Mouse (Mus musculus) T-cell, adult 2 months (primary cell): ENCODE measurements around the gene Brox.
"Not testable (repeated sequence)": the region's sequence is repeated elsewhere in the genome, so short reads cannot be mapped to it uniquely, and the experiment has no call there.

Experiments
- DNase-seq: peaks from one replicate; pipeline ENCODE4 v3.0.0; 2022; ENCODE audit warnings: low spot score

Brox gene

GRCm38 (mm10) chr1:183296877-183297383 lies at the start of gene Brox:
TSS of gene Brox (minus strand) at chr1:183297269.
- peak; percentile 92 for DNase-seq

DNA sequence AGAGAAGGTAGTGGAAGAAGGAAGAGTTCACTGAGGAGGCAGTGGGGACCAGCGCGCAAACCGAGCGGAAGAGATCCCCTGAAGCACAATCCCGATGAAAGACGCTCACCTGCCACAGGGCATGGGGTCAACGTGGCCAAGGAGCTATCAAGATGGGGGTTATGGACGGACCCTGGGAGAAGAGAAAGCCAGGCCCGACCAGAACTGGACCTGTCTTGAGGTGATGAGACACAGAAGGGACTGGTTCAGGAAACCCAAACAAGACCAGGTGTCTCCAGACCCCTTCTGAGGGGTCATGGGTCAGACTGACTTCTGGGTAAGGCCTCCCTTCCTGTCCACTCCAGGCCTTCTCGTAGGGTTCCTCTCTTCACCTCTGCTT lies 48.7 kb upstream of the Brox start:
- DNase-seq: no peak

DNA sequence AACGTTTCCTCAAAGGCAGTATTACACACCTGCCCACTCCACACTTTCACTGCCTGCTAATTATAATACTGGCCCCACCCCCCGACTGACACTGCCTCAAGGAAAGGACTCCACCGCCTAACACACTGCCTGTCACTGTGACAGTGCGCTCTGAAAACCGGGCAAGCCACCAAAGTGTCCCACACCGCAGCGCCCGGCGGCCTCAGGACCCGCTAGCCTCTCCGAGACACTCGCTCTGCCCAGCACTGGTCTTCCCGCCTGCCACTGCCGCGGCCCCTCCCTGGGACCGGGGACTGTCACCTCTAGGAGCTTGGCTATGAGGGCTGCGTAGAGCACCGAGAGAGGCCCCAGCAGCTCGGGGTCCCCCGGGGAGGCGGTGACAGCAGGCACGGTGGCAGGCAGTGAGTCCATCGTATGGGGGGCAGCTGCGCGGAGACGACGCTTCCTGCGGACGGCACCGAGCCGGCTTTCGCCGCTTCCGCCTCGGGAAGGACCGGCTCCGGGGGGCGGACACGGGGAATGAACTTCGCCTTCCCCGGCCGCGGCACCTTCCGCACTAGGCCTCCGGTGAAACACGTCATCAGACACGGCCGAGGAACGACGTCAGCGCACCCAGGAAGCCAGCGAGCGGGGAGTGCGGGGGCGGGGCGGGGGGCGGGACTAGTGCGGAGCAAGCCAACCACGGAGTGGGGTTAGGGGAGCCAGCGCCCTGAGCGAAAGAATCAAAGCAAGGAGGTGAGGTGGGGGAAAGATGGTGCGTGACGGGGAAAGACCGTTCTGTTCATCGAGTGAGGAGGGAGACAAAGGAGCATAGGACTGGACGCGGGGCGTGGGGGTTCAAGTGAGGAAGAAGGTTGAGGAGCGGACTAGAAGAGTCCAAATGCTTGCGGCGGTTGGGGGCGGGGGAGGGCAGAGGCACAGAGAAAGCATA lies 48.1 kb upstream of the Brox start:
- DNase-seq: peak; percentile 88

GRCm38 (mm10) chr1:183342902-183343301 lies 45.8 kb upstream of the Brox start:
- not testable (repeated sequence) for DNase-seq

- DNase-seq: no peak
Measured at GRCm38 (mm10) chr1:183327171-183327570, 30.1 kb upstream of the Brox start.

DNA sequence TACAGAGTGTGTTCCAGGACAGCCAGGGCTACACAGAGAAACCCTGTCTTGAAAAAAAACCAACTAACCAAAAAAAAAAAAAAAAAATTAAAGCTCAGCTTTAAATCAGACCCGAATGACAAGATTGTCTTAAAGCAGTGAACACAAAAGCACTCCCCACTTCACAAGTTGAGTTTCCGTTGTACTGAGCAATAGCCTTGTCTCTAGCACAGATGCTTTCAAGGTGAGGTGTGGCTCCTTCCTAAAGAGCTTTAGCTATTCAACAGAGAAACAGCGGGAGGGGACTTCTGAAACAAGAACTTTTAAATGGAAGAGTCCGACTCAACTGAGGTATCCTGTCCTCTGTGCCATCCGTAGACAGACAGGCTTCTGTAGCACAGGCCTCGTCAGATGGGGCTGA lies 27.4 kb upstream of the Brox start:
- DNase-seq: no peak

DNA sequence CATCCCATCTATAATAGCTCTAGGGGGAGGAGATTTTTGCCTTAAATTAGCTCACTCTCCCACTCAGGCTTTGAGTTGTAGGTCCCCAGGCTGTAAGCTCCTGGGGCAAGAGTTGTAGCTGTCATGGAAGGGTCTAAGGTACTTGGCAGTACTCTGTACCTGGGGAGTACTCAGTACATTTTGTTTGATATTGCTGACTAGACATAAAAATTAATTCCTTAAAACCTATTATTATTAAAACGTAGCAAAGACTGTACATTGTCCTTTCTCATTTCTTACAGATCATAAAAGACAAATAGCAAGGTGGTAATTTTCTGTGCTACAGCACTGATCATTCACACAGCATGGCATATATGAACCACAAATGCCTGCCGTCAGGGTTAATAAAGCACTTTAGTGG lies 26.9 kb upstream of the Brox start:
- DNase-seq: no peak

DNA sequence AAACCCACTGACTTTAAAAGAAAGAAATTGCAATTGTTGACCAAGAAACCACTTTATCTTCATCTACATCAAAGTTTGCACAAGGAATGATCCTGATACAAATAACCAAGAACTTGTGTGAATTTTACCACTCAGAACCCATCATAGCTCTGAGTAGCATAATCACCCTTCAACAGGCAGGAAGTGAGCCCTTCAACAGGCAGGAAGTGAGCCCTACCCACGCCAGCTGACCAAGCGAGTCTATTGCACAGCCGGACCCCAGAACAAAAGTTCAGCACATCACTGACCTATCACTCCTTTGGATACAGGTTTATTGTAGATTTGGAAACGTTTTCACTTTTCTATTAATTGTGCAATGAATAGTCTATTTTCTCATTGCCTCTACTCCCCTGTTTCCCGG lies 25.4 kb upstream of the Brox start:
- DNase-seq: not testable (repeated sequence)

- DNase-seq: no peak
Measured at GRCm38 (mm10) chr1:183320708-183321107, 23.6 kb upstream of the Brox start.

DNA sequence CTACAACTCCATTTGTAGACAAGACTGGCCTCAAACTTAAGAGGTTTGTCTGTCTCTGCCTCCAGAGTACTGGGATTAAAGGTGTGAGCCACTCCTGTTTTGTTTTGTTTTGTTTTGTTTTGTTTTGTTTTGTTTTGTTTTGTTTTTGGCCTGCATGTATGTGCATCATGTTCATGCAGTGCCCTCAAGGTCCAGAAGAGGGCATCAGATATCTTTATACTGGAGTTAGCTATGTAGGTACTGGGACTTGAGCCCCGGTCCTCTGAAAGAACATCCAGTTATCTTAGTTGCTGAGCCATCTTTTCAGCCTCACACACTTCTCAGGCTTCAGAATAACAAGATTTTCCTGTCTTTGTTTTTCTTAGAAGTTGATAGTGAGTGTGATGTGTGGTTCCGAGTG lies 18.7 kb upstream of the Brox start:
- no peak for DNase-seq

GRCm38 (mm10) chr1:183312076-183312475 lies 15.0 kb upstream of the Brox start:
- no peak for DNase-seq

DNA sequence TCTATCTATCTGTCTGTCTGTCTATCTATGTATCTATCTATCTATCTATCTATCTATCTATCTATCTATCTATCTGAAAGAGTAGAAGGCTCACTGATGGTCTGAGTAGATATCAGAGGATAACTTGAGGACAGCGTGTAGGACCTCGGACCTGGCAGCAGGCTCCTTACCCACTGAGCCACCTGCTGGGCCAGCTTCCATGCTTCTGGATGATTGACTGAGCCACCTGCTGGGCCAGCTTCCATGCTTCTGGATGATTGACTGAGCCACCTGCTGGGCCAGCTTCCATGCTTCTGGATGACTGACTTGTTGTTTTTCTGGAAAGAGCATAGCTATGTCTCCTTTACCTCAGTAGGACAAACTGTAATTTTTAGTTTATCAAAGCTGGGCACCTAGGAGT lies 12.5 kb upstream of the Brox start:
- not testable (repeated sequence) for DNase-seq

- DNase-seq: no peak
Measured at GRCm38 (mm10) chr1:183308476-183308875, 11.4 kb upstream of the Brox start.

- no peak for DNase-seq
Measured at GRCm38 (mm10) chr1:183307555-183307954, 10.5 kb upstream of the Brox start.

- DNase-seq: peak; percentile 87
Measured at GRCm38 (mm10) chr1:183299161-183299560, 2.1 kb upstream of the Brox start.

DNA sequence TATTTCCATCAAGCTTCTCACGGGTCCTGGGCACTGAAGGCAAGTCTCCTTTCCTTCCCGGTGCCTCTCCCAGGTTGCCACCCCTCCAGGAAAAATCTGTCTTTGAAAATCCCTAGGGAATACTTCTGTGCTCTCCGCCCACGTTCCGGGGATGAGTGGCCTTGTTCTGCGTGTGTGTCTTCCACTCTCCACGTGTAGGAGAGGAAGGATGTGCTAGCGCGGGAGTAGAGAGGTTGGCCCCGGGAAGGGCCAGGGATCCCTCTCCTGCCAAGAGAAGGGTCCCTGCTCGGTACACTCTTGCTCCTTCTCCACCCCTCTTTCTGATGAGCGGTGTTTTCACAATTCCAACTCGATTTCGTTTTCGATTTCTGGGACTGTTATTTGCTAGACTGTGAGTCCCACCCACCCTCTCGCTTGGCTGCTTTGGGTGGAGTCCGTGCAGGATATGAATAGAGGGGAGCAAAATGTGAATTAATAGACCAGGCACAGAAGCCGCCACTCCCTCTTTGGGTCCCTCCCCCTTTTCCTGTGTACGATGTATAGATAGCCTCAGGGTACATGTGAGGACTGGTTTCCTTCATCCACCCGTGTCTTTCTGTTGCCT lies 919 bp upstream of the Brox start:
- DNase-seq: peak; percentile 46

DNA sequence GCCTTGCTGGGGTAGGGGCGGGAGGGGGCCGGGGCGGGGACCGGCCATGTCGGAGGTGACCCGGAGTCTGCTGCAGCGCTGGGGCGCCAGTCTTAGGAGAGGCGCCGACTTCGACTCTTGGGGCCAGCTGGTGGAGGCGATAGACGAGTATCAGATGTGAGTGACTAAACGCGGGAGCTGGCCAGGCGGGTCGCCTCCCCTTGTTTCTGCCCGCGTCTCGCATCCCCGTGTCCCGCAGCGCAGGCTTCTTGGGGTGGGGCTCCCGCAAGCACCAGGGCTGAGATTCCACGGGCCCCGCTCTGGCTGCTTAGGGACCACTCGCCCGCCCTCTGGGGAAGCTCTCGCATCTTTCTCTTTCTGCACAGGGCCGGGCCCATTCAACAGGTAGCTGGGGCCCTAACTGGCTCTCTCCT lies 410 bp upstream of the Brox start:
- DNase-seq: peak; percentile 49

- DNase-seq: peak; percentile 71
Measured at GRCm38 (mm10) chr1:183296465-183296864, 604 bp downstream of the Brox start, which contains the start of gene Aida. TSS of gene Aida (plus strand) at chr1:183296590.

GRCm38 (mm10) chr1:183289576-183289975 lies 7.5 kb downstream of the Brox start:
- DNase-seq: no peak

DNA sequence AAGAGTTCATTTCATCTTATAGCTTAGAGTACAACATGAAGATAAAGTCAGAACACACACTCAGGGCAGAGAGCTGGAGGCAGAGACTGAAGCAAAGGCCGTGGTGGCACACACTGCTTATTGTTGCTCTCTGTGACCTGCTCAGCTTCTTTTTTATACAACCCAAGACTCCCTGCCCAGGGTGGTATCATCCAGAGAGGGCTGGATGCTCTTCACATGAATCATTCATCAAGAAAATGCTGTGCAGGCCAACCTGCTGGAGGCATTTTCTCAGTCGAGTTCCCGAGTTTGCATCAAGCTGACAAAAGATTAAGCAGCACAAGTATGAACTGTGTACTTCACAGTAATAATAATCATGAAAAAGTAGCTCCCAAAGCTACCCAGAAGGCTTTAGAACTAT lies 8.7 kb downstream of the Brox start:
- no peak for DNase-seq

DNA sequence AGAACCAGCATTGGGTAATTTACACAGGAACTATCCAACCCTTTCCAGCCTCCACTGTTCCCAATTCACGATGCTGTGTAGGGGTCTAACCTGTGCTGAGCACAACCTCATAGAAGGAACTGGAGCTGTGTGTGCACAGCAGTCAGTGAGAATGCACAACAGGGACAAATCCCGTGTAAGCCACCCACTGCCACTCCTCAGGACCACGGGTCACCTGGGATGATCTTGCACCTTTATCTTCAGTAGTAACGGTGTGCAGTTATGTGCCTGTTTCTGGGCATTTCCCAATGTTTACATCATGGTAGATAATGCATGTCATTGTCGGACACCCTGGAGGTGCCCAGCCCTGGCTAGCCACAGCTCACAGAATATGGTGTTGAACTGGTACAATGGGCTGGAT lies 21.3 kb downstream of the Brox start:
- DNase-seq: no peak

- no peak for DNase-seq
Measured at GRCm38 (mm10) chr1:183274385-183274784, 22.7 kb downstream of the Brox start.
